Mouse (Mus musculus): ENCODE measurements around the gene Zfp609.
"Not testable (repeated sequence)": the region's sequence is repeated elsewhere in the genome, so short reads cannot be mapped to it uniquely, and the experiment has no call there.

The Zfp609 gene

GRCm38 (mm10) chr9:65718195-65718594 lies 109.2 kb downstream of the Zfp609 start:
- DNase-seq (ENCODE audit: low spot score) = no peak

- no peak for DNase-seq (ENCODE audit: low spot score)
These were observed 123.3 kb downstream of the Zfp609 start for GRCm38 (mm10) chr9:65703926-65704595.

GRCm38 (mm10) chr9:65703241-65703640 lies 124.1 kb downstream of the Zfp609 start:
- DNase-seq (ENCODE audit: low spot score) = no peak

GRCm38 (mm10) chr9:65702286-65702685 lies 125.1 kb downstream of the Zfp609 start:
- DNase-seq (ENCODE audit: low spot score) = no peak

- no peak for DNase-seq (ENCODE audit: low spot score)
These were observed 126.9 kb downstream of the Zfp609 start for GRCm38 (mm10) chr9:65700504-65700903.

GRCm38 (mm10) chr9:65697992-65698391 lies 129.4 kb downstream of the Zfp609 start:
- DNase-seq (ENCODE audit: low spot score) = no peak

- DNase-seq (ENCODE audit: low spot score) = no peak
These were observed 130.0 kb downstream of the Zfp609 start for GRCm38 (mm10) chr9:65697356-65697755.

- no peak for DNase-seq (ENCODE audit: low spot score)
These were observed 131.0 kb downstream of the Zfp609 start for GRCm38 (mm10) chr9:65696337-65696736.

- peak; percentile 79 for DNase-seq (ENCODE audit: low spot score)
These were observed 131.7 kb downstream of the Zfp609 start for GRCm38 (mm10) chr9:65695646-65696045.

- DNase-seq (ENCODE audit: low spot score) = no peak
These were observed 134.3 kb downstream of the Zfp609 start for GRCm38 (mm10) chr9:65692959-65693603.

- no peak for DNase-seq (ENCODE audit: low spot score)
These were observed 134.9 kb downstream of the Zfp609 start for GRCm38 (mm10) chr9:65692466-65692865.

- not testable (repeated sequence) for DNase-seq (ENCODE audit: low spot score)
These were observed 137.5 kb downstream of the Zfp609 start for GRCm38 (mm10) chr9:65689869-65690268.

- DNase-seq (ENCODE audit: low spot score) = no peak
These were observed 142.7 kb downstream of the Zfp609 start for GRCm38 (mm10) chr9:65684704-65685103.

- DNase-seq (ENCODE audit: low spot score) = no peak
These were observed 144.4 kb downstream of the Zfp609 start for GRCm38 (mm10) chr9:65682994-65683393.

- DNase-seq (ENCODE audit: low spot score) = no peak
These were observed 145.2 kb downstream of the Zfp609 start for GRCm38 (mm10) chr9:65682183-65682582.

GRCm38 (mm10) chr9:65681634-65681940 lies 145.8 kb downstream of the Zfp609 start:
- DNase-seq (ENCODE audit: low spot score) = no peak

- DNase-seq (ENCODE audit: low spot score) = no peak
These were observed 146.3 kb downstream of the Zfp609 start for GRCm38 (mm10) chr9:65680938-65681633.

- no peak for DNase-seq (ENCODE audit: low spot score)
These were observed 148.1 kb downstream of the Zfp609 start for GRCm38 (mm10) chr9:65679181-65679761.

- no peak for DNase-seq (ENCODE audit: low spot score)
These were observed 150.3 kb downstream of the Zfp609 start for GRCm38 (mm10) chr9:65677119-65677462.

- peak; percentile 96 for DNase-seq (ENCODE audit: low spot score)
These were observed 150.8 kb downstream of the Zfp609 start for GRCm38 (mm10) chr9:65676358-65677118.

- no peak for DNase-seq (ENCODE audit: low spot score)
These were observed 151.7 kb downstream of the Zfp609 start for GRCm38 (mm10) chr9:65675461-65676357.

Data from layer of hippocampus, adult 11-12 months (tissue).